Mouse (Mus musculus): ENCODE measurements around the gene Lrrc32.

DNA sequence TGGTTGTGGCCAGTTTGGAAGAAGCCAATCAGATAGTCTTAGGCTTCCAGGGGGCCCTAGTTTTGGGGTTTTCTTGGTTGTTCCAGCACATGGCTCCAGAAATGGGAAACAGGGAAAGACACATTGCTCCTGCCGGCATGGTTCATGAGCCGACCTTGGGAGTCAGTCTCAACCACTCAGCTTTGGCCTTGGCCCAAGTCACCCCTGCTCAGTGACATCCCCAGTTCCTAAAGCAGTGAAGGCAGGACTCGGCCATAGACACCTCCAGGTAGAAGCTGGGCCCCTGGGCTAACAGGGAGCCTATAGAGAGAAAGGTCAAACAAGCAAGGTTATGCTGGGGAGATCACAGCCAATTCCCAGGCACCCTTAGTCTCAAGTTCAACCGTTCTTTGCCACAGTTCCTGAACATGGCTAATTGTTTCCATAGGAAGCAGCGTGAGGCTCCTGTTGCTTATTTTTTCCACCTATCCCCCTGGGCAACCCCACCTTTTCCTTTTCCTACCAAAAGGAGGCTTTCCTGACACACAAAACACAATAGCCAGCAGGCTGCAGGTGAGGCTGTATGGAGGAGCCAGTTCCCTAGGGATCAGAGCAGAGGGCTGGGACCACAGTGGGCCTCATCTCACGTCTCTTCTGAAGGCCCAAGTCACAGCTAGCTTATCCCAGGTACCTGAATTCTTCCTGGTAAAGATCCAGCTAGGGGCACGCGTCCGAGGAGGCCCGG, 34.5 kb upstream of the Lrrc32 start:
- no peak for TF ChIP-seq CTCF (IDR thresholded peaks at IDR 0.05; ENCODE audit: insufficient read depth, low read depth, low read length)
- no peak for TF ChIP-seq POLR2A (IDR thresholded peaks at IDR 0.05; ENCODE audit: insufficient read depth, low read depth, low read length)
